Mouse (Mus musculus) liver, embryonic 16.5 days (tissue): Measurements from ENCODE around the gene Wdr38. TPM values are rescaled to one million over a fixed set of nuclear protein-coding genes. Genes with fewer than 3 reads are reported as not detected.
A peak's percentile ranks its signal among the peaks of the same experiment; 100 is the strongest.

Experiments used
- ATAC-seq: fragments of 200-750 bp; cut with Nextera tagmentation; 2 replicates; pipeline ENCODE4 v1.8.0; 2017; ENCODE audit warnings: low read depth, mild to moderate bottlenecking, moderate number of reproducible peaks, moderate library complexity
- H3K27ac ChIP-seq: fragments of 300-500 bp; sonication (generic); 2 replicates; pipeline ENCODE4 v1.5.1; 2014; ENCODE audit warnings: mild to moderate bottlenecking, low read length
- H3K27me3 ChIP-seq: fragments of 300-500 bp; sonication (generic); 2 replicates; pipeline ENCODE4 v1.6.1; 2014; ENCODE audit warnings: low read depth, low read length, mixed read lengths; ENCODE audit not compliant: control insufficient read depth, insufficient read depth
- H3K36me3 ChIP-seq: fragments of 300-500 bp; sonication (generic); 2 replicates; pipeline ENCODE4 v1.6.1; 2014; ENCODE audit warnings: mild to moderate bottlenecking; ENCODE audit not compliant: control insufficient read depth, insufficient read depth
- H3K4me1 ChIP-seq: fragments of 300-500 bp; sonication (generic); 2 replicates; pipeline ENCODE4 v1.6.1; 2014; ENCODE audit warnings: low read depth, low read length, mixed read lengths; ENCODE audit not compliant: control insufficient read depth
- H3K4me2 ChIP-seq: fragments of 300-500 bp; sonication (generic); 2 replicates; pipeline ENCODE4 v1.6.1; 2014; ENCODE audit warnings: low read depth, low read length, mixed read lengths
- H3K4me3 ChIP-seq: fragments of 300-500 bp; sonication (generic); 2 replicates; pipeline ENCODE4 v1.5.1; 2014; ENCODE audit warnings: low read depth, mild to moderate bottlenecking, low read length
- H3K9ac ChIP-seq: fragments of 300-500 bp; sonication (generic); 2 replicates; pipeline ENCODE4 v1.6.1; 2014; ENCODE audit warnings: low read depth, low read length
- H3K9me3 ChIP-seq: fragments of 300-500 bp; sonication (generic); replicated peaks from 2 replicates; pipeline ENCODE4 v1.6.1; 2016; ENCODE audit warnings: low read length; ENCODE audit not compliant: control insufficient read depth
- WGBS: fragments of 180-500 bp; shearing (Covaris S2); extraction: QIAGEN DNeasy Blood & Tissue Kit; methylation state at CpG from one replicate; pipeline ENCODE4 v1.1.7; 2014; ENCODE audit not compliant: insufficient replicate concordance; 5-methylcytosine and 5-hydroxymethylcytosine counted together
- polyA plus RNA-seq: library from polyadenylated mRNA; unstranded; fragments of >200 nt; fragmentation: Nextera tagmentation; extraction: Ambion mirVana; gene quantifications from 2 replicates; pipeline ENCODE4 v1.2.1, GENCODE M21; 2015

The Wdr38 gene
- polyA plus RNA-seq, result 0.70 and 0.85 TPM in 2 replicates

DNA sequence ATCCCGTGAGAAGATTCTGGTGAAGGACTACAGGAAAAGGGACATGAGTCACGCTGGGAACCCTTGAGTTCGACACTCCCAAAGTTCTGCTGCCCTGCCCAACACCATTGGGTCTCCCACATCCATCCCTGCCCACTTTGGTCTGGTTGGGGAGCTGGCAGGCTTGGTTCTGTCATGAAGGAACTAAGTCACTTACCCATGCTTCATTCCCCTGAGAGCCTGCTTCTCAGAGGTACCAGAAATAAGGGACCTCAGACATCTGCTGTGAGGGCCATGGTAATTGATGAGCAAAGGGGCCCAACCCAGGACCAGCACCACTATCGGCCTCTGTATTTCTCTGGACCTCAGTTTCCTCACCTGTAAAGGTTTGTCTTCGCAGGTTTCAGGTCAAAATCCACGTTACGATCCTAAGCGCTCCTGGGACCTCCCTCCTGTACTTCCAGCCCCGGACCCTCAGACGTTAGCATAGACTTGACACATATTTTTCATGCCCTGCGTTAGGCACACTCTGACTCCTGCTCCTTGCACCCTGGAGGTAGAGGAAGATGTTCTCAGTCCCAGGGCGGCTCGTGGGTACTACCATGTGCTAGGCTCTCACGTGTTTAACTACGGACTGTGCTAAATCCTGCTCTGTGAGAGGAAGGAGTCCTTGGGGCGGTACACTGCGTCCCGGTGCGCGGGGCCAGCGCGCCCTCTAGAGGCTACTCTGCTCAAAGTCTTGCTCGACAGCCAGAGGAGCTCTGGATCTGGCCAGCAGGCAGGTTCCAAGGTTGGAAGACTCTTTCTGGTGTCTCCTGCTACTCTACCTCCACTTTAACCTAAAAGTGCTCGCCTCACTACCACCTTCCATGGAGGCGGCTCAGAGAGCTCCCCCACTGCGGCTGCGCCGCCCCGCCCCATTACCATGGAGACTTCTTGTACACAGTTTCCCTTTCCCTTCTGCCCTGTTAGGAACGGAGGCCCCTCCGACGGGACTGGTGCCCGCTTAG is at the start of gene Wdr38:
Gene Wdr38, plus strand, starts transcription at position 91 of the 989 bp plus-strand sequence.
- Histone ChIP-seq H3K4me1 (peaks cover 15% of the 10 kb centered on the region), H3K9me3 (no peaks in the 10 kb centered on the region), H3K36me3 (peaks cover 20% of the 10 kb centered on the region), H3K4me2 (peak within 1 kb of the TSS; percentile 68), H3K4me3 (peak within 1 kb of the TSS; percentile 58), H3K27ac (peak within 1 kb of the TSS; percentile 65), H3K27me3 (no peaks in the 10 kb centered on the region), H3K9ac (peak within 1 kb of the TSS; percentile 52)
- WGBS, result 10% methylated on average over 33 of the region's 33 CpGs
- peak; percentile 89 for ATAC-seq

DNA sequence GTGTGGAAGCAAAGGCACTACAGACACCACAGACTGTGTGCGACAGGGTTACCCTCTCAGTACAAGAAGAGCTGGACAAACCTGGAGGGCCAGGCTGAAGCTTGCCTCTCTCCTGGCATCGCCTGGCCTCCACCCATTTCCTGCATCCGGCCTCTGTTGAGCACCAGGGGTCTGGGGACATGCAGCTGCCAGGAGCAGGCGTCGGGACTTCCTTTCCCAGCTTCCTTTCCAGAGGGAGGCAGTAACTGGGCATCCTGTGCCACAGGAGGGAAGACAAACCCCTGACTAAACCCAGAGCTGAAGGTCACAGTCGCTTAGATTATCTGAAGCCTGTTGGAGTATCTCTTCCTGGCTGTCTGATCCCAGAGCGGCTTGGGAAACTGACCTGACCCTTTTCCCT is 49.7 kb upstream of the Wdr38 start:
- no peaks in the 10 kb centered on the region for H3K27me3 ChIP-seq
- no peak overlapping the region for H3K4me3 ChIP-seq
- H3K36me3 ChIP-seq, result no peaks in the 10 kb centered on the region
- no peak for ATAC-seq
- no peaks in the 10 kb centered on the region for H3K9me3 ChIP-seq
- no peak overlapping the region for H3K9ac ChIP-seq
- WGBS, result 36% methylated on average over 7 of the region's 7 CpGs
- H3K27ac ChIP-seq, result no peak overlapping the region
- no peak overlapping the region for H3K4me2 ChIP-seq
- H3K4me1 ChIP-seq, result peaks cover 13% of the 10 kb centered on the region

DNA sequence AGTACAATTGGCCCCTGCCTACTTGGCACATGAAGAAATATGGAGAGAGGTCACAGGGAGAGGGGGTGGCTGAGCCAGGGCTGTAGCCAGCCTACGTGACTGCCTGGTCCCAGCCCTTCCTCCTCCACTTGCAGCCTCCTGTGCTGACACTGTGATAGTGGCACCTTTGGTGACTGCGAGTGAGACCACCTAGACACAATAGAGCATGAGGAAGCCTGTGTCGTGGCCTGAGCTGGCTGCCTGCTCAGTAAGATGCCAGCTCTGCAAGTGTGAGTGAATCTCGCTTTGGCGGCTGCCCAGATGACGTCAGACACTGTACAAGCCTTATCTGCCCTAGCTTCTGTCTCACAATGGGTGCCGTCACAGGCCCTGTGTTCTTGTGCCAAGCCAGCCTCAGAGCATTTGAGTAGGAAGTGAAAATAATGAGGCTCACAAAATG is 47.0 kb upstream of the Wdr38 start:
- Histone ChIP-seq H3K4me1 (peaks cover 13% of the 10 kb centered on the region), H3K36me3 (no peaks in the 10 kb centered on the region), H3K9me3 (no peaks in the 10 kb centered on the region), H3K27ac (no peak overlapping the region), H3K4me2 (peak overlapping the region; percentile 10; the same call in 1 of the 2 replicates), H3K9ac (no peak overlapping the region), H3K27me3 (no peaks in the 10 kb centered on the region), H3K4me3 (no peak overlapping the region)
- WGBS, result 36% methylated on average over 7 of the region's 7 CpGs
- peak; percentile 86 for ATAC-seq

DNA sequence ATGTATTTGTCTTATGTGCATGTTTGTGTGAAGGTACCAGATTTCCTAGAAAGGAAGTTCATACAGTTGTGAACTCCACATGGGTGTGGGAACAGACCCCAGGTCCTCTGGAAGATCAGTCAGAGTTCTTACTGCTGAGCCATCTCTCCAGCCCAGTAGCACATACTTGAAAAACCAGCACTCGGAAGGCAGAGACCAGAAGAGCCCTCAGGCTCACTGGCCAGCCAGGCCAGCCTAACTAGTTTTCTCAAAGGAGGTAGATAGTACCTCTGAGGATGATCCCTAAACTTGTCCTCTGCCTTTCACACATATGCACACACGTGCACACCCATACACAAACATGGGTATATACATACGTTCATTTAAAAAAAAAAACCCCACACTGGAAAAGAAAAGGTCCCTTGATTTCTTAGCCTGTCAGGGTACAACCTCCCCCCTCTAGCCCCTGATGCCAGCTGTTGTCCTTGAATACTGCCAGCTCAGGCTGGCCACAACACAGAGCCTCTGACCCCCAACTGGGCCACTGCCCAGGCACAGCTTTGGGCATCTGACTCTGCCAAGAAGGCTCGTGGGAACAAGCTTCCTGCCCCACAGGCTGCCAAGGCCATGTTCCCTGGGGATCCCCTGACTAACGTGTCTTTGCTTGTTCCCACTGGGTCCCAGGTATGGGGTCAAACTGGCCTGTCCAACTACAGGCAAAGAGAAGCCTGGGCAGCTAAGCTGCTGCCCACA is 44.0 kb upstream of the Wdr38 start:
- Histone ChIP-seq H3K36me3 (no peaks in the 10 kb centered on the region), H3K27me3 (no peaks in the 10 kb centered on the region), H3K4me1 (peaks cover 15% of the 10 kb centered on the region), H3K9ac (no peak overlapping the region), H3K4me3 (no peak overlapping the region), H3K9me3 (no peaks in the 10 kb centered on the region), H3K27ac (no peak overlapping the region), H3K4me2 (no peak overlapping the region)
- WGBS, result 71% methylated on average over 5 of the region's 5 CpGs
- ATAC-seq, result no peak

DNA sequence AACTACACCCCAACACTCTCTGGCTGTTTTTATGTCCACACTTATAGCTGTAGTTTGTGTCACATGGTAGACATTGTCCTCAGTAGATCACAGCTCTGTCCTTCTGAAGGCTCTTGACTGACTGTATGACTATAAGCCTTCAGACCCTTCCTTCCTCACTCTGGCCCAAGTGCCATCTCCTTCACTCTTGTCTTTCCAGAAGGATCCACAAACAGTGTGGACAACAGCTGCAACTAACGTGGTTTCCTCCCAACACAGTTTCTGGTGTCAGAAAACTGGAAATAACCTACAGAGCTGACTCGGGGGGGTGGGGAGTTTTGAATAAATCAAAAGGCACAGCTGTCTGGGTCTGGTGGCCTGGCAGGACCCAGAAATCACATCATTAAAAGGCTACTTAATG is 41.2 kb upstream of the Wdr38 start:
- H3K9ac ChIP-seq, result no peak overlapping the region
- no peaks in the 10 kb centered on the region for H3K27me3 ChIP-seq
- ATAC-seq, result no peak

DNA sequence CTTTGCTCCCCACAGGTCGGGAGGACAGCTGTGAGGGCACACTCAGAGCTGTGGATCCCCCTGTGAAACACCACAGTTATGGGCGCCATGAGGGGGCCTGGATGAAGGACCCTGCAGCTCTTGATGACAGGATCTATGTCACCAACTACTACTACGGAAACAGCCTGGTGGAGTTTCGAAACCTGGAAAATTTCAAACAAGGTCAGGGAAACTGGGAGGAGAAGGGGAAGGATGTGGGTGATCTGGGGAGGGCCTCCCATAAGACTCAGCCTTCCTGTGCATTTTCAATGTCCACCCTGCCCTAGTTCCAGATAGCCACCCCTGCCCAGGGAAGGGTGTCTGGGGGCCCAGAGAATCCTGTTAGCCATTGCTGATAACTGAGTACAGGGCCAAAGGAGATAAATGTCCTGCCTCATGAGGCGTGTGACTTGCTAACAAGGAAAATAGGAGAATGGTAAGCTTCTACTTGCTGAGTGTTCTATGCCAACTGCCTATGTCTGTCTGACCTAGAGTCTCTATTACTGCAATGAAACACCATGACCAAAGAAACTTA is 39.5 kb upstream of the Wdr38 start:
- H3K27me3 ChIP-seq, result no peaks in the 10 kb centered on the region
- no peaks in the 10 kb centered on the region for H3K9me3 ChIP-seq
- H3K9ac ChIP-seq, result no peak overlapping the region
- H3K4me2 ChIP-seq, result no peak overlapping the region
- H3K27ac ChIP-seq, result no peak overlapping the region
- H3K36me3 ChIP-seq, result no peaks in the 10 kb centered on the region
- 58% methylated on average over 5 of the region's 5 CpGs for WGBS
- peak; percentile 9; the same call in 1 of the 2 replicates for ATAC-seq
- 0 out of 2 replicates have a peak, but pooled peaks cover 2% of the 10 kb centered on the region for H3K4me1 ChIP-seq
- no peak overlapping the region for H3K4me3 ChIP-seq

More for the DNA sequence above, 41.2 kb upstream of the Wdr38 start:
- H3K36me3 ChIP-seq, result no peaks in the 10 kb centered on the region
- H3K4me2 ChIP-seq, result no peak overlapping the region
- H3K27ac ChIP-seq, result no peak overlapping the region
- H3K4me3 ChIP-seq, result no peak overlapping the region
- H3K9me3 ChIP-seq, result no peaks in the 10 kb centered on the region
- H3K4me1 ChIP-seq, result 0 out of 2 replicates have a peak, but pooled peaks cover 2% of the 10 kb centered on the region
- whole genome bisulfite sequencing, result 40% methylated on average over 2 of the region's 2 CpGs

DNA sequence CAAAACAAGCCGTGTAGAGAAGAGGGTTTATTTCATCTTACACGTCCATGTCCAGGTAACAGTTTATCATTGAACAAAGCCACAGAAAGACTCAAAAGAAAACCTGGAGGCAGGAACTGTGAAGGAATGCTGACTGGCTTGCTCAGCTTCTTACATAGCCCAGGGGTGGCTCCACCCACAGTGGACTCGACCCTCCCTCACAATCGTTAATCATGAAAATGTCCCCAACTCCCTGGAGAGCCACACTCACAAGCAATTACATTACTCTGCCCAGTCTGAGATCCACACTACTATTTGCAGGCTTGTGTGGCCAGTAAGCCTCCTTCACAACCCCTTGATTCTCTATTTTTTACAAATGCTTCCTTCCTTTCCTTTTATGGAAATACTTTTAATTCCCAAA is 33.1 kb upstream of the Wdr38 start:
- H3K4me3 ChIP-seq, result no peak overlapping the region
- H3K27me3 ChIP-seq, result no peaks in the 10 kb centered on the region
- WGBS, result 38% methylated on average over 4 of the region's 4 CpGs
- peaks cover under 1% of the 10 kb centered on the region for H3K4me1 ChIP-seq
- no peaks in the 10 kb centered on the region for H3K9me3 ChIP-seq
- H3K9ac ChIP-seq, result no peak overlapping the region
- no peak for ATAC-seq
- H3K36me3 ChIP-seq, result no peaks in the 10 kb centered on the region
- H3K4me2 ChIP-seq, result no peak overlapping the region
- H3K27ac ChIP-seq, result no peak overlapping the region

DNA sequence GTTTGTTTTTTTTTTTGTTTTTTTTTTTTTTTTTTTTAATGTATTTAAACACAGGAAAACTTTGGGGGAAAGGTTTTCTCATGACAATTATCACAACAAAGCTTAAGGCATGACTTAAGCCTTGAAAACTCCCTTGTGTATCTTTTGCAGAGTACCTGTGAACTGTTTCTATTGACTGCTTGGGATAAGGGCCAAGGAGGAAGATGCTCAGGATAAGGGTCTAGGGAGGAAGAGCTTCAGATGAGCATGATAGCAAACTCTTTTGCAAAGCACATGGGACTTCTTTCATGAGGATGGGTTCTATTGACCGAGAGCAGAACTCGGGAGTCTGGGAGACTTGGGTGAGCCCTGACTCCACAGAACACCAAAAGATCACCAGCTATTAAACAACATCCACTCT is 27.6 kb upstream of the Wdr38 start:
- no peak overlapping the region for H3K4me3 ChIP-seq
- H3K36me3 ChIP-seq, result no peaks in the 10 kb centered on the region
- peaks cover 19% of the 10 kb centered on the region for H3K4me1 ChIP-seq
- no peak overlapping the region; the same call in 1 of the 2 replicates for H3K9ac ChIP-seq
- no peaks in the 10 kb centered on the region for H3K9me3 ChIP-seq
- peak; percentile 32 for ATAC-seq
- peak overlapping the region; percentile 91 for H3K27ac ChIP-seq
- no peaks in the 10 kb centered on the region for H3K27me3 ChIP-seq
- 32% methylated on average over 2 of the region's 2 CpGs for WGBS
- H3K4me2 ChIP-seq, result peak overlapping the region; percentile 52; the same call in 1 of the 2 replicates
